Mouse (Mus musculus) liver, embryonic 16.5 days (tissue): ENCODE measurements around the gene Mon1b. TPM values are rescaled to one million over a fixed set of nuclear protein-coding genes. Genes with fewer than 3 reads are reported as not detected.

ENCODE experiments used
- ATAC-seq: fragments of 200-750 bp; cut with Nextera tagmentation; 2 replicates; pipeline ENCODE4 v1.8.0; 2017; ENCODE audit warnings: low read depth, mild to moderate bottlenecking, moderate number of reproducible peaks, moderate library complexity
- H3K27ac ChIP-seq: fragments of 300-500 bp; sonication (generic); 2 replicates; pipeline ENCODE4 v1.5.1; 2014; ENCODE audit warnings: mild to moderate bottlenecking, low read length
- H3K27me3 ChIP-seq: fragments of 300-500 bp; sonication (generic); 2 replicates; pipeline ENCODE4 v1.6.1; 2014; ENCODE audit warnings: low read depth, low read length, mixed read lengths; ENCODE audit not compliant: control insufficient read depth, insufficient read depth
- H3K36me3 ChIP-seq: fragments of 300-500 bp; sonication (generic); 2 replicates; pipeline ENCODE4 v1.6.1; 2014; ENCODE audit warnings: mild to moderate bottlenecking; ENCODE audit not compliant: control insufficient read depth, insufficient read depth
- H3K4me1 ChIP-seq: fragments of 300-500 bp; sonication (generic); 2 replicates; pipeline ENCODE4 v1.6.1; 2014; ENCODE audit warnings: low read depth, low read length, mixed read lengths; ENCODE audit not compliant: control insufficient read depth
- H3K4me2 ChIP-seq: fragments of 300-500 bp; sonication (generic); 2 replicates; pipeline ENCODE4 v1.6.1; 2014; ENCODE audit warnings: low read depth, low read length, mixed read lengths
- H3K4me3 ChIP-seq: fragments of 300-500 bp; sonication (generic); 2 replicates; pipeline ENCODE4 v1.5.1; 2014; ENCODE audit warnings: low read depth, mild to moderate bottlenecking, low read length
- H3K9ac ChIP-seq: fragments of 300-500 bp; sonication (generic); 2 replicates; pipeline ENCODE4 v1.6.1; 2014; ENCODE audit warnings: low read depth, low read length
- H3K9me3 ChIP-seq: fragments of 300-500 bp; sonication (generic); replicated peaks from 2 replicates; pipeline ENCODE4 v1.6.1; 2016; ENCODE audit warnings: low read length; ENCODE audit not compliant: control insufficient read depth
- WGBS: fragments of 180-500 bp; shearing (Covaris S2); extraction: QIAGEN DNeasy Blood & Tissue Kit; methylation state at CpG from one replicate; pipeline ENCODE4 v1.1.7; 2014; ENCODE audit not compliant: insufficient replicate concordance; 5-methylcytosine and 5-hydroxymethylcytosine counted together
- polyA plus RNA-seq: library from polyadenylated mRNA; unstranded; fragments of >200 nt; fragmentation: Nextera tagmentation; extraction: Ambion mirVana; gene quantifications from 2 replicates; pipeline ENCODE4 v1.2.1, GENCODE M21; 2015

Gene Mon1b
- 2.7 TPM in 2 replicates for polyA plus RNA-seq

GRCm38 (mm10) chr8:113634670-113635591 is at the start of gene Mon1b:
Gene Mon1b (plus strand): TSS chr8:113635587.
- no peaks in the 10 kb centered on the region for H3K9me3 ChIP-seq
- H3K4me3 ChIP-seq, result peak within 1 kb of the TSS; percentile 77
- H3K4me1 ChIP-seq, result peaks cover 14% of the 10 kb centered on the region
- peak within 1 kb of the TSS; percentile 81 for H3K9ac ChIP-seq
- peak within 1 kb of the TSS; percentile 92 for H3K27ac ChIP-seq
- no peaks in the 10 kb centered on the region; the same call in 1 of the 2 replicates for H3K36me3 ChIP-seq
- peak within 1 kb of the TSS; percentile 94 for H3K4me2 ChIP-seq
- under 1% methylated on average over 42 of the region's 42 CpGs for WGBS
- ATAC-seq, result peak; percentile 94
- no peaks in the 10 kb centered on the region for H3K27me3 ChIP-seq

- Histone ChIP-seq H3K27ac (no peak overlapping the region), H3K27me3 (no peaks in the 10 kb centered on the region), H3K4me3 (no peak overlapping the region), H3K9ac (no peak overlapping the region), H3K4me2 (no peak overlapping the region), H3K9me3 (no peaks in the 10 kb centered on the region), H3K4me1 (no peaks in the 10 kb centered on the region), H3K36me3 (no peaks in the 10 kb centered on the region)
- no peak for ATAC-seq
- 32% methylated on average over 3 of the region's 3 CpGs for WGBS
Observed at GRCm38 (mm10) chr8:113598401-113598800, 37.0 kb upstream of the Mon1b start.

GRCm38 (mm10) chr8:113632634-113633033 is 2.8 kb upstream of the Mon1b start:
- H3K36me3 ChIP-seq, result no peaks in the 10 kb centered on the region
- H3K9ac ChIP-seq, result no peak overlapping the region

GRCm38 (mm10) chr8:113634161-113634560 is 1.2 kb upstream of the Mon1b start:
- Histone ChIP-seq H3K36me3 (no peaks in the 10 kb centered on the region; the same call in 1 of the 2 replicates), H3K4me3 (peak overlapping the region; percentile 77), H3K27me3 (no peaks in the 10 kb centered on the region), H3K4me1 (peaks cover 14% of the 10 kb centered on the region), H3K9me3 (no peaks in the 10 kb centered on the region), H3K9ac (peak overlapping the region; percentile 81; the same call in 1 of the 2 replicates), H3K4me2 (peak overlapping the region; percentile 86), H3K27ac (no peak overlapping the region; the same call in 1 of the 2 replicates)
- ATAC-seq, result no peak
- 25% methylated on average over 12 of the region's 12 CpGs for WGBS

More at GRCm38 (mm10) chr8:113632634-113633033, 2.8 kb upstream of the Mon1b start:
- peaks cover 14% of the 10 kb centered on the region for H3K4me1 ChIP-seq
- no peaks in the 10 kb centered on the region for H3K9me3 ChIP-seq
- H3K27ac ChIP-seq, result no peak overlapping the region
- no peak for ATAC-seq
- H3K27me3 ChIP-seq, result no peaks in the 10 kb centered on the region
- H3K4me2 ChIP-seq, result no peak overlapping the region
- H3K4me3 ChIP-seq, result no peak overlapping the region
- WGBS, result 6% methylated on average over 3 of the region's 3 CpGs

- peak; percentile 71 for ATAC-seq
- H3K27me3 ChIP-seq, result no peaks in the 10 kb centered on the region
- H3K36me3 ChIP-seq, result no peaks in the 10 kb centered on the region; the same call in 1 of the 2 replicates
- peak overlapping the region; percentile 77 for H3K4me3 ChIP-seq
- peak overlapping the region; percentile 92 for H3K27ac ChIP-seq
- H3K4me1 ChIP-seq, result peaks cover 14% of the 10 kb centered on the region
- no peaks in the 10 kb centered on the region for H3K9me3 ChIP-seq
- H3K4me2 ChIP-seq, result peak overlapping the region; percentile 94
- under 1% methylated on average over 44 of the region's 44 CpGs for WGBS
- H3K9ac ChIP-seq, result peak overlapping the region; percentile 81
Observed at GRCm38 (mm10) chr8:113635592-113636279, 349 bp downstream of the Mon1b start.

- no peak for ATAC-seq
- Histone ChIP-seq H3K9ac (peak overlapping the region; percentile 81), H3K4me3 (peak overlapping the region; percentile 77), H3K4me2 (peak overlapping the region; percentile 94), H3K27ac (peak overlapping the region; percentile 92; the same call in 1 of the 2 replicates), H3K27me3 (no peaks in the 10 kb centered on the region), H3K4me1 (peaks cover 14% of the 10 kb centered on the region), H3K36me3 (no peaks in the 10 kb centered on the region; the same call in 1 of the 2 replicates), H3K9me3 (no peaks in the 10 kb centered on the region)
- 30% methylated on average over 5 of the region's 5 CpGs for WGBS
Observed at GRCm38 (mm10) chr8:113636280-113636628, 867 bp downstream of the Mon1b start.

- Histone ChIP-seq H3K9ac (no peak overlapping the region), H3K27ac (no peak overlapping the region), H3K4me2 (no peak overlapping the region), H3K4me1 (peaks cover 8% of the 10 kb centered on the region), H3K9me3 (no peaks in the 10 kb centered on the region), H3K4me3 (no peak overlapping the region), H3K36me3 (no peaks in the 10 kb centered on the region; the same call in none of the 2 replicates), H3K27me3 (no peaks in the 10 kb centered on the region)
- WGBS, result 75% methylated on average over 8 of the region's 8 CpGs
- no peak for ATAC-seq
Observed at GRCm38 (mm10) chr8:113640357-113640756, 5.0 kb downstream of the Mon1b start.

GRCm38 (mm10) chr8:113642926-113643325 is 7.5 kb downstream of the Mon1b start, which contains the start of gene Syce1l:
Gene Syce1l (plus strand): TSS chr8:113643213.
- 85% methylated on average over 16 of the region's 16 CpGs for WGBS
- Histone ChIP-seq H3K27ac (no peak within 1 kb of the TSS), H3K4me3 (no peak within 1 kb of the TSS), H3K36me3 (no peaks in the 10 kb centered on the region; the same call in none of the 2 replicates), H3K27me3 (no peaks in the 10 kb centered on the region), H3K9ac (no peak within 1 kb of the TSS), H3K9me3 (no peaks in the 10 kb centered on the region), H3K4me2 (no peak within 1 kb of the TSS), H3K4me1 (no peaks in the 10 kb centered on the region)
- no peak for ATAC-seq
